Mouse (Mus musculus): ENCODE results near the gene Rbm20.

- TF ChIP-seq CTCF (IDR thresholded peaks at IDR 0.05; ENCODE audit: extremely low read depth, insufficient read depth, insufficient read length, insufficient replicate concordance) (no peak), POLR2A (IDR thresholded peaks at IDR 0.05; ENCODE audit: low read depth, low read length) (no peak)
Measured at GRCm38 (mm10) chr19:53832512-53832911, 155.4 kb downstream of the Rbm20 start.
